Mouse (Mus musculus) forebrain, embryonic 10.5 days (tissue): ENCODE data around the gene Luzp1. TPM values are rescaled to one million over a fixed set of nuclear protein-coding genes. Genes with fewer than 3 reads are reported as not detected.

Experiments
- DNase-seq: peaks from one replicate; pipeline ENCODE4 v3.0.0-alpha.2; 2017; ENCODE audit warnings: low spot score; ENCODE audit errors: extremely low spot score
- H3K27ac ChIP-seq: fragments of 300-500 bp; sonication (generic); 2 replicates; pipeline ENCODE4 v1.5.1; 2016; ENCODE audit warnings: mild to moderate bottlenecking
- H3K27me3 ChIP-seq: fragments of 300-500 bp; sonication (generic); 2 replicates; pipeline ENCODE4 v1.6.1; 2016; ENCODE audit warnings: mild to moderate bottlenecking; ENCODE audit not compliant: poor library complexity, severe bottlenecking
- H3K36me3 ChIP-seq: fragments of 300-500 bp; sonication (generic); replicated peaks from 2 replicates; pipeline ENCODE4 v1.6.1; 2016; ENCODE audit warnings: mild to moderate bottlenecking, moderate library complexity
- H3K4me1 ChIP-seq: fragments of 300-500 bp; sonication (generic); 2 replicates; pipeline ENCODE4 v1.6.1; 2016
- H3K4me3 ChIP-seq: fragments of 300-500 bp; sonication (generic); 2 replicates; pipeline ENCODE4 v1.5.1; 2016; ENCODE audit warnings: mild to moderate bottlenecking, moderate library complexity
- H3K9me3 ChIP-seq: fragments of 300-500 bp; sonication (generic); 2 replicates; pipeline ENCODE4 v1.6.1; 2016; ENCODE audit warnings: mild to moderate bottlenecking, moderate library complexity
- WGBS: fragments of 180-500 bp; shearing (Covaris S2); methylation state at CpG from one replicate; pipeline ENCODE4 v1.1.7; 2016; 5-methylcytosine and 5-hydroxymethylcytosine counted together
- polyA plus RNA-seq: library from polyadenylated mRNA; unstranded; fragments of >200 nt; fragmentation: Nextera tagmentation; extraction: Ambion mirVana; gene quantifications from 2 replicates; pipeline ENCODE4 v1.2.1, GENCODE M21; 2016

Luzp1 gene
- polyA plus RNA-seq, 1 experiment from 2014 or later = 153 TPM

DNA sequence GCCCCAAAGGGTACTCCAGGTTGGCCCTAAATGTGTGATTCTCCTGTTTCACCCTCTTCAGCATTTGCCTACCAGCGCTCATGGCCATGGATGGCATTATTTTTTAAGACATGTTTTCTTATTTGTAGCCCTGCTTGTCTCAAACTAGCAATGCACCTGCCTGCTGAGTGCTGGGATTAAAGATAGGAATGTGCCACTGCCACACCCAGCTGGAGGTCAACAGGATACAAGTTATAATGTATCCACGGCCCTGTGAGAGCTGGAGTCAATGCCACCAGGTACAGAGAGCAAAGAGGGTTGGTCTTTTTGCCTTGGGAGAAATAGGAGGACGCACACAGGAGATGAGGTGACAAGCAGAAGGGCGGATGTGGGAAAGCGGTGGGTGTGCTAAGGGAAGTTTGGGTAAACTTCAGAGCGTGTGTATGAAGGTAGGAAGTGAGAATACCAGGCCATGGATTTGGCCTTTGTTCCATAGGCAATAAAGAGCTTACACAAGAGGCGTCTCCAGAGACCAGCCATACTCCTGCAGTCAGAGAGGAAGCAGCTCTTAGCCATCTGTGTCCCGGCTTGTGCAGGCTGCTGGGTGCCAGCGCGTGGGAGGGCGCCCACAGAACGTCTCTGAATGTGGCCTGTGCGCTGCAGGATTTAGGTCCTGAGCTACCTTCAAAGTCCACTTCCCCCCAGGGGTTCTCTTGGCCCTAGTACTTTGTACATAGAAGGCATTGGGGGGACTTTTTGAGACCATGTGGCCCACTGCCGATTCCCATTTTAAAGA is 821 bp upstream of the Luzp1 start:
- DNase-seq = no peak
- 77% methylated on average over 14 of the region's 14 CpGs for WGBS
- Histone ChIP-seq H3K27ac (no peak overlapping the region), H3K4me3 (peak overlapping the region; percentile 98; the same call in 1 of the 2 replicates), H3K4me1 (peaks cover 49% of the 10 kb centered on the region), H3K36me3 (no peaks in the 10 kb centered on the region), H3K27me3 (peaks cover 27% of the 10 kb centered on the region), H3K9me3 (no peaks in the 10 kb centered on the region)

DNA sequence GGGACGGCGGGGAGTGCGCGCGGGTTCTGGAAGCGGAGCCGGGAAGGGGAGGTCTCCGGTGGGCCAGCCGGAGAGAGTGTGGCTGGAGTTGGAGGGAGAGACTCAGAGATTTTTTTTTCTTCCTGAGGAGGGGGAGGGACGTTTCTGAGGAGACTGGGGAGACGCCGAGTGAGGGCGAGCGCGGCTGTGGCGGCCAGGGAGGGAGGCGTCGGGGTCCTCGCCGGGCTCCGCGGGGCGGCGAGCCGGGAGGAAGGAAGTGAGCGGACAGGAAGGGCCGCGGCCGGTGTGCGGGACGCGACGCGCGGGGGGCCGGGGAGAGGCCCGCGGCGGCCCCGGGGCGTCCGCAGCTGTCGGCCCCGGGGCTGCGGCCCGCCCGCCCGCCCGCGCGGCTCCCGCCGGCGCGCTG is 383 bp downstream of the Luzp1 start:
- H3K9me3 ChIP-seq = no peaks in the 10 kb centered on the region
- under 1% methylated on average over 43 of the region's 55 CpGs for WGBS
- peak overlapping the region; percentile 98 for H3K4me3 ChIP-seq
- no peaks in the 10 kb centered on the region for H3K36me3 ChIP-seq
- H3K27ac ChIP-seq = peak overlapping the region; percentile 99
- peaks cover 51% of the 10 kb centered on the region for H3K4me1 ChIP-seq
- peaks cover 15% of the 10 kb centered on the region for H3K27me3 ChIP-seq
- DNase-seq = no peak

GRCm38 (mm10) chr4:136470347-136471071 is 948 bp downstream of the Luzp1 start:
- Histone ChIP-seq H3K36me3 (0 out of 2 replicates have a peak, but pooled peaks cover 2% of the 10 kb centered on the region), H3K9me3 (no peaks in the 10 kb centered on the region), H3K27ac (peak overlapping the region; percentile 99), H3K4me1 (peaks cover 51% of the 10 kb centered on the region), H3K4me3 (peak overlapping the region; percentile 98), H3K27me3 (peaks cover 10% of the 10 kb centered on the region)
- peak; percentile 74 for DNase-seq
- WGBS = under 1% methylated on average over 58 of the region's 58 CpGs

- no peak for DNase-seq
- Histone ChIP-seq H3K4me1 (peaks cover 29% of the 10 kb centered on the region), H3K27ac (no peak overlapping the region), H3K36me3 (peaks cover 14% of the 10 kb centered on the region), H3K27me3 (no peaks in the 10 kb centered on the region), H3K9me3 (no peaks in the 10 kb centered on the region), H3K4me3 (no peak overlapping the region)
- 98% methylated on average over 1 of the region's 1 CpGs for WGBS
These were observed 7.1 kb downstream of the Luzp1 start for GRCm38 (mm10) chr4:136476692-136477091.

DNA sequence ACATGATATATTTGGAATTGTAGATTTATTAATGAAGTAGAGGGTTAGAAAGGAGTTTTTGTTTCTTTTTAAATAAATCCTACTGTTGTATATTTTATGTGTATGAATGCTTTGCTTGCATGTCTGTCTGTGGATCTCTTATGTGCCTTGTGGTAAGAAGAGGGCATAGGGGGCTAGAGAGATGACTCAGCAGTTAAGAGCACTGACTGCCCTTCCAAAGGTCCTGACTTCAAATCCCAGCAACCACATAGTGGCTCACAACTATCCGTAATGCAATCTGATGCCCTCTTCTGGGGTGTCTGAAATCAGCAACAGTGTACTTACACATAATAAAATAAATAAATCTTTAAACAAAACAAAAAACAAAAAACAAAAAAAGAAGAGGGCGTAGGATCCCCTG is 17.0 kb downstream of the Luzp1 start:
- Histone ChIP-seq H3K27me3 (no peaks in the 10 kb centered on the region), H3K4me1 (no peaks in the 10 kb centered on the region), H3K9me3 (peaks cover 4% of the 10 kb centered on the region; the same call in 1 of the 2 replicates), H3K27ac (no peak overlapping the region), H3K4me3 (no peak overlapping the region), H3K36me3 (peaks cover 13% of the 10 kb centered on the region)
- 87% methylated on average over 2 of the region's 2 CpGs for WGBS
- DNase-seq = no peak

DNA sequence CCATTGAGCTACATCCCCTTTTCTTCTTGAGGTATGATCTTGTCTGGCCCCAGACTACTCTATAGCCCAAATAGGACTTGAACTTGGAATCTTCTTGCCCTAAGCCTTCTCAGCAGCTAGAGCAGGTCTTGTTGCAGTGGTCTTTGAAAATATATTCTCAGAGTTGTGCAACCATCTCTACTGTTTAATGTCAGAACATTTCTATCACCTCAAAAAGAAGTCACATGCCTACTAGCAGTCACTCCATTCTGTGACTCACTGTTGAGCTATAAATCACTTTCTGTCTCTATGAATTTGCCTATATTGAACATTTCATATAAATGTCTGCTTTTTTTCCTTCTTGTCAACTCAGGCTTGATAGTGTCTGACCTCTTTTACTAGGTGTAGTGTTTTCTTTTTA is 26.4 kb downstream of the Luzp1 start:
- no peak for DNase-seq
- Histone ChIP-seq H3K27me3 (no peaks in the 10 kb centered on the region), H3K27ac (no peak overlapping the region), H3K36me3 (no peaks in the 10 kb centered on the region), H3K9me3 (no peaks in the 10 kb centered on the region), H3K4me3 (no peak overlapping the region), H3K4me1 (no peaks in the 10 kb centered on the region)

- no peaks in the 10 kb centered on the region for H3K27me3 ChIP-seq
- no peak overlapping the region for H3K4me3 ChIP-seq
- no peaks in the 10 kb centered on the region for H3K36me3 ChIP-seq
- no peaks in the 10 kb centered on the region for H3K9me3 ChIP-seq
- whole genome bisulfite sequencing = 71% methylated on average over 2 of the region's 2 CpGs
- no peak overlapping the region for H3K27ac ChIP-seq
- DNase-seq = no peak
- no peaks in the 10 kb centered on the region for H3K4me1 ChIP-seq
These were observed 36.1 kb downstream of the Luzp1 start for GRCm38 (mm10) chr4:136505426-136506215.

DNA sequence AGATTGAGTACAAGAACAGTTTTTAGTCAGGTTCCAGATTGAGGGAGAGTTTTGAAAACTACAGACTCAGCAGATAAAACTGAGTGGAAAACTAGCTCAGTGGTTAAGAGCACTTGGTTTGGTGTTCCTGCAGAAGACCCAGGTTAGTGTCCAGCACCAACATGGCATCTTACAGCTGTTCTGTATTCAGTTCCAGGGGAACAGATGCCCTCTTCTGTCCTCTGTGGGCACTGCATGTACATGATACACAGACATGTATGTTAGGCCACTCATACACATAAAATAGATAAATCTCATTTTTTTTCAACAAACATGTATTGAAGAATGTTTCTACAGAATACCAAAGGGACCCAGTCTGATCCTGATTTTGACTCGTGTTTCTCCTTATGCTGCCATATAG is 40.3 kb downstream of the Luzp1 start:
- Histone ChIP-seq H3K9me3 (no peaks in the 10 kb centered on the region), H3K27ac (no peak overlapping the region), H3K27me3 (no peaks in the 10 kb centered on the region), H3K36me3 (no peaks in the 10 kb centered on the region), H3K4me1 (peaks cover 22% of the 10 kb centered on the region), H3K4me3 (no peak overlapping the region)
- WGBS = 82% methylated on average over 1 of the region's 1 CpGs
- no peak for DNase-seq

GRCm38 (mm10) chr4:136511708-136512107 is 42.1 kb downstream of the Luzp1 start:
- no peak for DNase-seq
- H3K36me3 ChIP-seq = no peaks in the 10 kb centered on the region; the same call in 1 of the 2 replicates
- no peak overlapping the region for H3K4me3 ChIP-seq
- H3K27ac ChIP-seq = no peak overlapping the region
- peaks cover 22% of the 10 kb centered on the region for H3K4me1 ChIP-seq
- WGBS = 62% methylated on average over 4 of the region's 4 CpGs
- H3K9me3 ChIP-seq = no peaks in the 10 kb centered on the region
- H3K27me3 ChIP-seq = no peaks in the 10 kb centered on the region

DNA sequence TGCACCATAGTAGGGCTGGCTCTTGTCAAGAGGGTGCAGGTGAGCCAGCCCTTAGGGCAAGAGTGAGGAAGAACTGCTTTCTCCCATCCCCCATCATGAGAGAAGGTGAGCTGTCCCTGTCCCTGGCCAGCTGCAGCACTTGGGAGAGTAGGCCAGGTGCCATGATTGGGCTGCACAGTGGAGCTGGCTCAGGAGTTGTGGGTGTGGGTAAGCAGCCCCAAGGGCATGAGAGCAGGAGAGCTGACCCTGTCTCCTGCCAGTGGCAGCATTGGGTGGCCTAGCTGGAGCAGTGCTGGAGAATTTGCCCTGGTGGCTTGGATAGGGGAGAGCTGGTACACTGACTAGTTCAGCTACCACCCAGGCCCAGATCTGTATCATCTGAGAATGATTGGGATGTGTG is 43.3 kb downstream of the Luzp1 start:
- Histone ChIP-seq H3K27me3 (no peaks in the 10 kb centered on the region), H3K27ac (peak overlapping the region; percentile 53), H3K4me1 (peaks cover 22% of the 10 kb centered on the region), H3K9me3 (no peaks in the 10 kb centered on the region), H3K36me3 (no peaks in the 10 kb centered on the region; the same call in 1 of the 2 replicates), H3K4me3 (no peak overlapping the region)
- no peak for DNase-seq

DNA sequence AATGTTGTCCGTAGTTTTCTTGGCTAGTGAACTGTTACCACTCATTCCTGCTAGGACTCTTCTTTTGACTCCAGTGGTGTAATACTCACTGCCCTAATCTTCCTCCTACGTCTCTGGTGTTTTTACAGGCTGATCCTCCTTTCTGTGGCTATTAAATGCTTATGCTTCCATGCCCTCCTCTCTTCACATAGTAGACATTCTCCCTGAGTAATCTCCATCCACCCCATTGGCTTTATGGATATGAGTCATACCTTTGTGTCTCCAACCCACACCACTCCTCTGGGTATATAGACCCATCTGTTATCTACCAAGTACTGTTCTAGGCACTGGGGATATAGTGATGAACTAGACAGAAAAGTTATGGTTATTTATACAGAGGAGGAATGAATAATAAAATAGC is 48.6 kb downstream of the Luzp1 start:
- Histone ChIP-seq H3K9me3 (no peaks in the 10 kb centered on the region), H3K4me3 (no peak overlapping the region), H3K27me3 (no peaks in the 10 kb centered on the region), H3K27ac (no peak overlapping the region), H3K4me1 (peaks cover 6% of the 10 kb centered on the region), H3K36me3 (peaks cover 14% of the 10 kb centered on the region)
- no peak for DNase-seq
- WGBS = 90% methylated on average over 2 of the region's 2 CpGs

DNA sequence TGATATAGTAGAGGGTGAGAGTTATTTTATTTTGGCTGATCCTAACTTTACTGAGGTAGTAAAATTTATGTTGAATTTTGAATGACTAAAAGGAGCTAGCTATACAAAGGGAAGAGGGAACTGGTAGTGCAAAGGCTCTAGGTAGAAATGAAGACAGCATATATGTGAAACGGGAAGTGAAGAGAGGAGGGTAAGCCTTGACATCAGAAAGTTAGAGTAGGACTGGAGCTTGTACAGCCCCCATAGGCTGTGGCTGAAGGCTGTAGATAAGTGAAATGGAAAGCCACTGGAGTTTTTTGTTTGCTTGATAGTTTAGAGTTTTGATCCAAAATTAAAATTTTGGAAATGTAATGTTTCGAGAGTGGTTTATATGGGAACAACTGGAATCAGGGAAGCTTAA is 49.0 kb downstream of the Luzp1 start:
- Histone ChIP-seq H3K27ac (no peak overlapping the region), H3K4me1 (peaks cover 2% of the 10 kb centered on the region), H3K27me3 (no peaks in the 10 kb centered on the region), H3K9me3 (no peaks in the 10 kb centered on the region), H3K36me3 (peaks cover 16% of the 10 kb centered on the region), H3K4me3 (no peak overlapping the region)
- 91% methylated on average over 2 of the region's 2 CpGs for WGBS
- no peak for DNase-seq

DNA sequence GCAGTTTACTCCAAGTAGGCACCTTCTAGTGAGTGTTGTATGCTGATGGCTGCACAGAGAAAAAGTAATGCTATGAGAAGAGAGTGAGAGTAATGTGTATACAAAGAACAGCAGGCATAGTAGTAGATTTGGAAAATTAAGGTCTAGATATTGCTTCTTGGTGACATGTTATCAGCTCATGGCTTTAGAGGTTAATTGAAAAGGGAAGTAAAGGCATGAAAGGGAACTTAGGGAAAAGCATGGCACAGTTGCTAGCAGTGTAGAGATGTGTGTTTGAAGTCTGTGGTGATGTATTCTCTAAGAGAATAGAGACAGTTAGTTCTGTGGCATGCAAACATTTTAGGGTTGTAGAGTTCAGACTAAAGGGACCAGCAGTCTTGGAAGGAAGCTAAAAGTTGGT is 50.3 kb downstream of the Luzp1 start:
- no peaks in the 10 kb centered on the region for H3K9me3 ChIP-seq
- no peaks in the 10 kb centered on the region; the same call in 1 of the 2 replicates for H3K4me1 ChIP-seq
- no peak overlapping the region for H3K4me3 ChIP-seq
- DNase-seq = no peak
- peaks cover 26% of the 10 kb centered on the region for H3K36me3 ChIP-seq
- no peaks in the 10 kb centered on the region for H3K27me3 ChIP-seq
- no peak overlapping the region for H3K27ac ChIP-seq
